Mouse (Mus musculus) adrenal gland, postnatal 0 days (tissue): Measurements from ENCODE around the gene Tmem246. TPM values are rescaled to one million over a fixed set of nuclear protein-coding genes. Genes with fewer than 3 reads are reported as not detected.

Experiments used
- polyA plus RNA-seq: library from polyadenylated mRNA; unstranded; fragments of >200 nt; fragmentation: Nextera tagmentation; extraction: Ambion mirVana; gene quantifications from 2 replicates; pipeline ENCODE4 v1.2.1, GENCODE M21; 2015

Gene Tmem246
- polyA plus RNA-seq, result 17.5 and 22.1 TPM in 2 replicates

GRCm38 (mm10) chr4:49597183-49598100, at the start of gene Tmem246:
Gene Tmem246 (minus strand): TSS chr4:49597876.

GRCm38 (mm10) chr4:49631319-49632138, 33.9 kb upstream of the Tmem246 start, which contains the start of gene Rnf20:
Gene Rnf20 (plus strand): TSS chr4:49632006.

GRCm38 (mm10) chr4:49549383-49549782, 48.3 kb downstream of the Tmem246 start, which contains the start of gene Aldob:
Gene Aldob (minus strand): TSS chr4:49549546.

Other genes with a start within 250 kb of the Tmem246 start
- 0.25 and 0.76 TPM in 2 replicates for gene Acnat2, start 189.7 kb downstream of the Tmem246 start, polyA plus RNA-seq
- gene Acnat1, start 124.0 kb downstream of the Tmem246 start, polyA plus RNA-seq, result 0.11 TPM in 1 of 2 replicates, not detected in the other
- 0.23 and 0.43 TPM in 2 replicates for gene Baat, start 91.3 kb downstream of the Tmem246 start, polyA plus RNA-seq
- 73.7 and 75.0 TPM in 2 replicates for gene Mrpl50, start 76.8 kb downstream of the Tmem246 start, polyA plus RNA-seq
- 5.5 and 5.9 TPM in 2 replicates for gene Zfp189, start 76.7 kb downstream of the Tmem246 start, polyA plus RNA-seq
- gene Aldob, start 48.3 kb downstream of the Tmem246 start, polyA plus RNA-seq, result 70.7 and 104 TPM in 2 replicates
- 20.1 and 20.3 TPM in 2 replicates for gene Rnf20, start 34.1 kb upstream of the Tmem246 start, polyA plus RNA-seq
- not detected in 2 replicates for gene Ppp3r2, start 84.1 kb upstream of the Tmem246 start, polyA plus RNA-seq
- gene Grin3a, start 247.9 kb upstream of the Tmem246 start, polyA plus RNA-seq, result 0.82 and 0.83 TPM in 2 replicates